Mouse (Mus musculus): ENCODE data around the gene Babam2.

DNA sequence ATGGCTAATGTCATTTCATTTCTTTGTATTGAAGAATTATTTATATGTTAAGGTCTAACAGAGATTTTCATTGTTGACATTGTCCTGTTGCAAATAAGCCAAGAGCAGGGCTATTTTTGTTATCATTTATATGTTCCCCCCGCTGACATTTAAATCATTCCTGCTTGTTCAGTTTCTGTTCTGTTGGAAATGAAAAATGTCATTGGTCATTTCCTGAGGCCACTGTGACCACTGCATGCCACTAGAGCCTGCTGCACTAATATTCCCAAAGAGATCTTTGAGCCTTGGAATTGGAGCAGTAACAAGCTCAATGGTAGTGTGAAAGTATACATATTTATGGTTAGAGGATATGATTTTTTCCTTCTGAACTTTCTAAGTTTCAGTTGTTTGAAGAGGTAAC is 118.6 kb downstream of the Babam2 start:
- no peak for TF ChIP-seq POLR2A (IDR thresholded peaks at IDR 0.05; ENCODE audit: borderline replicate concordance, extremely low read depth, insufficient read depth, insufficient read length, poor library complexity, severe bottlenecking)
- no peak for TF ChIP-seq CTCF (IDR thresholded peaks at IDR 0.05; ENCODE audit: borderline replicate concordance, extremely low read depth, insufficient read depth, insufficient read length)

Data from brain, embryonic 14.5 days (tissue).